Mouse (Mus musculus): ENCODE measurements around the gene Lep. TPM values are rescaled to one million over a fixed set of nuclear protein-coding genes. Genes with fewer than 3 reads are reported as not detected.

Lep gene
- total RNA-seq (2015; ENCODE audit: low replicate concordance) (not detected in 2 replicates), total RNA-seq (2017; ENCODE audit: low replicate concordance) (not detected in 2 replicates)

DNA sequence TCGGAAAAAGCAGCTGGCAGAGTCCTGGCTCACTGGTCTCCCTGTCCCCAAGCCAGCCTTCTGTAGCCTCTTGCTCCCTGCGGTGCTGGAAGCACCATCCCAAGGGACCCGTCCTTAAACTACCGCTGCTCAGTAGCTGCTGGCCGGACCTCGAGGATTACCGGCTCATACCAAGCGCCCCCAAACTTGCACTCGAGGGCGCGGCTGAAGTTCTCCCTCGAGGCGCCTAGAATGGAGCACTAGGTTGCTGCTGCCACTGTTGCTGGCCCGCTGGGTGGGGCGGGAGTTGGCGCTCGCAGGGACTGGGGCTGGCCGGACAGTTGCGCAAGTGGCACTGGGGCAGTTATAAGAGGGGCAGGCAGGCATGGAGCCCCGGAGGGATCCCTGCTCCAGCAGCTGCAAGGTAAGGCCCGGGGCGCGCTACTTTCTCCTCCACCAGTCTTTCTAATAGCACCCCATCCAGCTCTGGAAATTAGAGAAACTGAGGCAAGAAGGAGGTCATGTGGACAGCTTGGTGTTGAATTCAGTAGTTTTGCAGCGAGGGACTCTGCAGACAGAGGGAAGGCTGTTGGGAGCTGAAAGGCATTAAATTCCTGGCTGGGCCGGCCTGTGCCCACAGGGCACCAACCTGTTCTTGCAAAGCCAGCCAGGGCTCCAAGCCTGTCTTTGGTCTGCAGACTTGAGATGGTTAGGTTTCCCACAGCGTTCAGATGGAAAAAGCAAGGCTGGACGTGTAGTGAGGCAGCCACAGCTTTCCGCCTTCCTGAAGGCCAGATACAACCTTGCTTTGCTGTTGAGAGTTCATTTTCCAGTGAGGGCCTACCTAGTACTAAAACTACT is at the start of gene Lep:
TSS of gene Lep (plus strand) at position 375 of the 840 bp plus-strand sequence.
- ATAC-seq (replicated peaks; ENCODE audit: low FRiP score, poor library complexity, severe bottlenecking) = no peak

DNA sequence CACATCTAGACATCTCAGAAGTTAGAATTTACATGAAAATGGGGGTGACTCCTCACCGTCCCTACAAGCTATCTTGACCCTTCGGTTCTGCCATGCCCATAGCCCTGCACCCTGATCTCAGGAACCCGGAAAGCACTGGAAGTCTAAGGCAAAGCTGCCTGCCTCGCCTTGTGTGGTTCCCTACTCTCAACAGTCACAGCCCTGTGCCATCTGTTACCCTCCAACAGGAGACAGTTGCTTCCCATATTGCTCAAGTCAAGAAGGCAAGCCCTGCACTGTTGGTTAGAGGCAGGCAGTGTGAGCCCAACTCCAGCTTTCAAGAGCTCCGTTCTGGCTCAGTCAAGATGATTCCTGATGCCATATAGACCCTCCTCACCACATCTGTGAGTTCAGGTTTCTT is 48.4 kb upstream of the Lep start:
- no peak for ATAC-seq (replicated peaks; ENCODE audit: low FRiP score, poor library complexity, severe bottlenecking)

DNA sequence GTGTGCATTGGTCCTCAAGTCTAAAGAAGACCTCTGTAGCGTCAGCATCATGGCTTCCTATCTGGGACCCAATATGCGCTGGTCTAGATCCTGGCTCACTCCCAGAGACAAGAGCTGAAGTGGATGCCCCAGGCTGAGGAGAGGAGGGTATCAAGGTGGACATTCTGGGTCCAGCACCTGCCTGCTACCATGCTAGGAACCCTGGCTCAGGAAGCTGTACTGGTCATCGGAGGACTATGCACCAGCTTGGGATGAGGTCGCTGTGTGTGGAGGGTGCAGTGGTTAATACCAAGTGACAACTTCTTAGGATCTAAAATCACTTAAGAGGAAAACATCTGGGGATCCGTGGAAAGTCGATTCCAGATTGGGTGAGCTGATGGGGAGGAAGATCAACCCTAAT is 46.8 kb upstream of the Lep start:
- no peak for ATAC-seq (replicated peaks; ENCODE audit: low FRiP score, poor library complexity, severe bottlenecking)

DNA sequence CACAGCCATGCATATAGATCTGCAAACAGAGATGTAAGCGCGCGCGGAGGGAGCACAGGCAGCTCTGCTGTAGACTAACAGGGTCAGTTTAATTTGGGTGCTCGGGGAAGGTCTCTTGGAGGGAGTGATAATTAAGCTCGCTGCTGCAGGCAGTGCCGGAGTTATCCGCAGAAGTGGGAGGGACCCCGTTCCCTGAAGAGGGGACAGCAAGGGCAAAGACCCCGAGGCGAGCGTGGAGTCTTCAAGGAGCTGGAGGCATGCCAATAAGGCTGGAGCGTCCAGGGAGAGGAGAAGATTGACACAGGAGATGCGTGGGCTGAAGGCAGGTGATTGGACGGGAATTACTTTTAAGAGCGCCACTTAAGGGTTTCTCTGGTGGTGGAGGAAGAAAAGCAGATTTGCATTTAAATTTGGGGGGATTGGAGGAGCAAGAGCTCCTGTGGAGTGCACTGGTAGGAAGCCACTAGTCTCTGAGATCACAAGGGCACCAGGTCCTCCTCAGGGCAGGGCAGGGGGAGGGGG is 43.1 kb upstream of the Lep start:
- ATAC-seq (replicated peaks; ENCODE audit: low FRiP score, poor library complexity, severe bottlenecking) = no peak

DNA sequence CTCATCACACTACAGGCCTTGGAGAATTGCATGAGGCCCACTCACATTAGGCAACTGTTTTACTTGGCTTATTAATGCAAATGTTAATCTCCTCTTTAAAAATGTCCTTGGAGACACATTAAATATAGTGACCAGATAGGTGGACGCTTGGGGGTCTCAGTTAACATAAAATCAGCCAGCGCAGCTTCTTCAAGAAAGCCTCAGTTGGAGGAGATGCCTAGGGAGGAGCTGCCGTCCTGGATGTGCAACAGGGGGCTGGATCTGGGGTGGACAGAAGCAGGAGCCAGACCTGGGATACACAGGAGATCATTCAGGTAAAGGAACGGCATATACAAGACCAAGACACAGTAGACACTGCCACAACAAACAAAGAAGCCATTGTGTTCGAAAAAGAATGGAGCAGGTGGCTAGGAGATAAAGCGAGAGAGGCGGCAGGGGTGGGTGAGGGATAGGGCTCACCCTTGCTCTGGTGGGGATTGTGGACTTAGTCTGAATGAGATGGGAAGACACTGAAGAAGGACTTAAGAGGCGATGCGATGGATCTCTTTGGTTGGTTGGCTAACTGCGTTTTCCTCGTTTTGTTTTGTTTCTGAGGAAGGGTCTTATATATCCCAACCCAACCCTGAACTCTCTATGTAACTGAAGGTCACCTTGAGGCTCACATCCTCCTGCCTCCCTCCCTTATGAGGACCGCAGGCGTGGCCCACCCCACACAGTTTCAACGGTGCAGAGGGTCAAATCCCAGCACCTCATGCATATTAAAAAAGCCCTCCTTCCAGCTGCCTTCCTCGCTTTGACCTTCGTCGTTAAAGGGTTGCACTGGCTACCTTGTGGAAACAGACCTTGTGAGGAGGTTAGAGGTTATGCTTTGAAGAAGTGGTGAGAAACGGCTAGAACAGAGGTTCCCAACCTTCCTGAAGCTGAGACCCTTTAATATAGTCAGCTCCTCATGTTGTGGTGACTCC is 40.0 kb upstream of the Lep start:
- no peak for ATAC-seq (replicated peaks; ENCODE audit: low FRiP score, poor library complexity, severe bottlenecking)

DNA sequence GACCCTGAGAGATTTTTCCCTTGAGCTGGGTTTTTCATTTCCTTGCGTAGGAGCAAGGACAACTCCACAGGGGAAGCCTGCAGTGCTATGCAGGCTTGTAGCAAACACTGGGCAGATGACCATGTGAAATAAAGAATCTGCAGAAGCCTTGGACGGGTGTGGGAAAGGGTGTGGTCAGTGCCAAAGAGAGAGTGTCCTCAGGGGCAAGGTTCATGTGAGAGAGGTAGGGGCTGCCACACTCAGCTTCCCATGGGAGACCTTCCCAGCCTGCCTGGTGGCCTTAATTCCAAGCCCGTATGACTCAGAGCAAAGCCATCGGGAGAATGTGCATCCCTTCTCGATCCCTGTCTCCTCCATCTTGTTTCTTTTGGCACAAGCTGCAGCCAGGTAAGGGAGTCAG is 39.1 kb upstream of the Lep start:
- no peak for ATAC-seq (replicated peaks; ENCODE audit: low FRiP score, poor library complexity, severe bottlenecking)

DNA sequence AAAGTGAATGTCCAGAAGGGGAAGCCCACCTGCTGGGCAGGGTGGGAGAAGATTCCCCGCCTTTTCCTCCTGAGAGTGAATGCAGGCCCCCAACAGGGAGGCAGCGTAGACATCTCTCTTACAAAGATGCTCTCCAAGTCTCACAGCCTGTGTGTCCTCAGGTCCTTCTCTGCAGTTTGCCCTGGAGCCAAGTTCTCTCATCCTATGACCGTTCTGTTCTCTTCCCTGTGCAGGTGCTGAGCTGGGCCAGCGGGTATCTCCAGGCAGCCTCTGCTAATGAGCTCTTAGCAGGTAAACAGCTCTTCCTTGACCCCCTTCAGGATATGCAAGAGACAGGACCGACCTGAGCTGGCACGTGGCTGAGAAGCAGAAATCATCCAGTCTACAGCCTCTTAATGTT is 38.5 kb upstream of the Lep start:
- no peak for ATAC-seq (replicated peaks; ENCODE audit: low FRiP score, poor library complexity, severe bottlenecking)

DNA sequence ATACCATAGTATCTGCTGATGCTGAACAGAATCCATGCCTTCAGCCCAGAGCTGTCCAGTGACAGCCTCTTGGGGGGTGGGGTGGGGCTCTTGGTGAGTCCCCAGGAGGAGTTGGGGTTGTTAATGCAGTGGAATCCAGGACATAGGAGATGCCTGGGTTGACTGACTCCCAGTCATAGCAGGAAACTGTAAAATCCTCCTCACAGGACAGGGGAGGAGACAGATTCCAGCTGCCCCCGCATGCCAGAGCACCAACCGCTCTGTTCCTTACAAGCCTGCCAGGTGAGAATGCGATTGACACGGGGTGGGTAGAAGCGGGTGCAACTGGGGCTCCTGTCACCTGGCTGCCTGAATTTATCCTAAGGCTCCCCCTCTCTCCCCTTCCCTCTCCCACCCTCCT is 37.9 kb upstream of the Lep start:
- no peak for ATAC-seq (replicated peaks; ENCODE audit: low FRiP score, poor library complexity, severe bottlenecking)

DNA sequence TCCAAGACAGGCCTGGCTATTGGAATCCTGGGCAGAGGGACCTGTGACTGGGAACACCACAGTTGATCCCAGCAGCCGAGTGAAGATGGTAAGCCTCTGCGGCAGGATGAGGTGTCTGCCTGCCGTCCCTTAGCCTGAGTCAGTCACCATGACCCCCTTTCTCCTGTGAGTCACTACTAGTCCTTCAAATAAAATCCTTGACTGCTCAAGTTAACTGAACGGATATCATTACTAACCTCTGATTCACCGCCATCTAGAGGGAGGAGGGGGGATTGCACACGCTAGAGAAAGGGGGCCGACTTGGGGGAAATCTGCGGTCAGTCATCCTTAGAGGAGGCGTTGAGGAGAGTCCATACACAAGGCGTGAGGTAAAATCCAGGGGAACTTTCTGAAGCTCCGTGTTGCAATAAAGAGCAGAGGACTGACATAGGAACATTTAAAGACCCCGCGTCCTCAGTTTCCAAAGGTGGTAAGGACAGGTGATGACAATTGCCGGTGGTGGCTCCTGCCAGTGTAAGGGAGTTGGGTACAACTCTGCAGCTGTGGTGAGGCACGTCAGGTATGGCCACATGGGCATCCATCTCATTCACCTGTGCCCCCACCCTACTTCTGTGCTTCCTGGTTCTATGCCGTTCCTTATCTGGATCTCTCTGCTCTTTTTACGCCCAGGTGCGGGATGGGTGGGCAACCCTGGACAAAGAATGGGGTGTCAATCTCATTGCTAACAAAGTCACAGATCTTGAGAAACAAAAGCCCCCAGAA is 36.6 kb upstream of the Lep start:
- ATAC-seq (replicated peaks; ENCODE audit: low FRiP score, poor library complexity, severe bottlenecking) = no peak

DNA sequence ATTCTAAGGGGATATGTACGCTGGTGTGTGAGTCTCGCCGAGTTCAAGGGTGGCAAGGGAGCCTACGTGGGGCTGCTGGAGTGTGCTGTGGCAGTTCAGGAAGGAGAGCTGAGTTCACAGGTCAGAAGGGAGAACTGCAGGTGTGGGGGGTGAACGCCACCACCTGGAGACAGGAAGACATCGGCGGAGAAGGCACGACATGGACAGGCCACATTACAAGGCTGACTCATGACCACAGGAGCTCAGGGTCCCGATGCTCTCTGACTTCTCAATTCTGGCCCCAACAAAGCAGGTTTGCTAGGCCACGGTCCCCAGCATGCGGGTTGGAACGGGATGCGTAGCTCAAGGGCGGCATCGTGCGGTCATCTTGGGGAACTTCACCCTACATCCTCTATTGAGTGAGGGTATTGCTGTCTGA is 36.0 kb upstream of the Lep start:
- ATAC-seq (replicated peaks; ENCODE audit: low FRiP score, poor library complexity, severe bottlenecking) = peak; percentile 64

DNA sequence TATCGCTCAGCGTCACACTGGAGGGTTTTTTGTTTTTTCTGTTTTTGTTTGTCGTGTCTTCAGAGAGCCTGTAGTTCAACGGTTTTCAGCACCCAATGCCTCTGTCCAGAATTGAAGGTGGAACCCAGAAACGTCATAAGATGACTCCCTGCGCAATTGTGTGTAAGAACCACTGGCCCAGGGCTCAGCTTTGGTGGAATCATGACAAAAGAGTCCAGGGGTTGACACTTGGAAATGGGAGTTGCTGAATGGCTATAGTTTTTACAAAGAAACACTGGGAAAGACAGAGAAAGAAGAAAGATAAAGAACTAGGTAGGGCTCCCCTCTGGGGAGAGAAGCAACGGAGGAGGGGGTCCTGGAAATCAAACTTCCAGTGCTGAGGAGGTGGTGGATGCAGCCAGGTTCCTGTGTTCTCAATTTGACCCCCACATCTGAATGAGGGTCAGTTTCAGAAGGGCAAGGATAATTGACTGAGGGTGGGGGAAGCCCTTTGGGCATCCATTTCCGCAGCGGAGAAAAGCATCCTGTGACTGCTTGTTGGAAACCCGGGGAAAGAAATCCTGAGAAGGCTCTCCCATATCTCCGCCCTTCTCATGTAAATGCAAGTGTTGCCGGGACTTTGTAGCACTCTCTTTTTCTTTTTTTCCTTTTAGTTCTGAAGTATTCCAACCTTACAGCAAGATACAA is 34.1 kb upstream of the Lep start:
- ATAC-seq (replicated peaks; ENCODE audit: low FRiP score, poor library complexity, severe bottlenecking) = no peak

DNA sequence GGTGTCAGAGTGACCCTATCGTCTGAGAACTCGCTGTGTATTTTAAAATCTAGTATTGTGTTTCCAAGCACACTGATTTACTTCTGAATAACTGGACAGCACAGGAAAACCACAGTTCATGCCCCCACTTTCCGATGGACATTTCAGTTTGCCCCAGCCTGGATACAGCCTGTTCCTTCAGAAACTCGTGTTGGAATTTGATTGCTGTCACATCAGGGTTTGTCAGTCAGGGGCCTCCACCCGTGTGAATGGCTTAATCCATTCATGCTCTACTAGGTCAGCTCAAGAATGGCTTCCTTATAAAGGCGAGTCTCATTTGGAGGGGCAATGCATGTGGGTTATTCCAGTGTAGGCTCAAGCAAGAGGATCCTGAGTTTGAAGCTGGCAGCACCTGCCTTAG is 33.3 kb upstream of the Lep start:
- no peak for ATAC-seq (replicated peaks; ENCODE audit: low FRiP score, poor library complexity, severe bottlenecking)

DNA sequence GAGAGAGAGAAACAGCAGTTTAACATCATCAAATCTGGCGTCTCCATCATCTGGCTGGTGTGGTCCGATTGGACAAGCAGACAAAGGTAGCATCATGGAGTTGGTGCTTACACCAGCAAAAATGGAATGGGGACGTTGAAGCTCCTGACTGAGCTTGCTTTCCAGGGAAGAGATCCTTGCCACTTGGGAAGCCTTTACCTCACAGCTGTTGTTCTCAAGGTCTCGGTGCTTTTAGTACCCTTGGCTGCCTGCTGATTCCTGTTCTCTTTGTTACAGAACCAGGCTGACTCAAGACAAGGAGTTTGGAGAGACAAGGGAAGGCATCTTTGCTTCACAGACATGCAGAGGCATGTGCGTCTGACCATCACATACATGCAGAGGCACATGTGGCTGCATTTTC is 31.9 kb upstream of the Lep start:
- no peak for ATAC-seq (replicated peaks; ENCODE audit: low FRiP score, poor library complexity, severe bottlenecking)

DNA sequence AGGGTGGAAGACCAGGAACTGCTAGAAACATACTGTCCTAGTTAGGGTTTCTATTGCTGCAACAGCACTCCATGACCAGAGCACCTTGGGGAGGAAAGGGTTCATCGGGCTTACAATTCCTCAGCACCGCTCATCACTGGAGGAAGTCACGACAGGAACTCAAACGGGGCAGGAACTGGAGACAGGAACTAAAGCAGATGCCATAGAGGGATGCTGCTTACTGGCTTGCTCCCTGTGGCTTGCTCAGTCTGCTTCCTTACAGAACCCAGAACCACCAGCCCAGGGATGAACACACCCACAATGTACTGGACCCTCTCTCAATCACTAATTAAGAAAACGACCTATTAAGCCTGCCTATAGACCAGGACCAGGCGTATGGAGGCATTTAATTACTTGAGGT is 30.5 kb upstream of the Lep start:
- no peak for ATAC-seq (replicated peaks; ENCODE audit: low FRiP score, poor library complexity, severe bottlenecking)

DNA sequence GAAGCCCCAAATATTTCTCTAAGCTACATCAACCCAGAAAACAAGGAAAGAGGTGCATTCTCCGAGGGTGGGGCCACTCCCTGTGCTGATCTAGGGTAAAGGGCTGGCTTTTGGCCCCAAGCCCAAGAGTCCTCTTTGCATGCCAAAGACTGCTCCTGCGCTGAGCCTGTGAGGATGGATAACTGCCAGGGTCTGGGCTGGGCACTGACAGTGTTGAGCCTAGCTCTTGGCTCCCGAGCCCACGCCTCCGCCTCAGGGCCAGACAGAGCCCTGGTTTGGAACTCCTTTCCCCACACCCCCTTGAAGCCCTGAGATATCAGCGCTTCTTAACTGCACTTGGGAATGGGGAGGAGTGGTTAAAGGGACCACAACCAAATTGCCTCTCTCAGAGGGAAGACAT is 28.8 kb upstream of the Lep start:
- ATAC-seq (replicated peaks; ENCODE audit: low FRiP score, poor library complexity, severe bottlenecking) = no peak

DNA sequence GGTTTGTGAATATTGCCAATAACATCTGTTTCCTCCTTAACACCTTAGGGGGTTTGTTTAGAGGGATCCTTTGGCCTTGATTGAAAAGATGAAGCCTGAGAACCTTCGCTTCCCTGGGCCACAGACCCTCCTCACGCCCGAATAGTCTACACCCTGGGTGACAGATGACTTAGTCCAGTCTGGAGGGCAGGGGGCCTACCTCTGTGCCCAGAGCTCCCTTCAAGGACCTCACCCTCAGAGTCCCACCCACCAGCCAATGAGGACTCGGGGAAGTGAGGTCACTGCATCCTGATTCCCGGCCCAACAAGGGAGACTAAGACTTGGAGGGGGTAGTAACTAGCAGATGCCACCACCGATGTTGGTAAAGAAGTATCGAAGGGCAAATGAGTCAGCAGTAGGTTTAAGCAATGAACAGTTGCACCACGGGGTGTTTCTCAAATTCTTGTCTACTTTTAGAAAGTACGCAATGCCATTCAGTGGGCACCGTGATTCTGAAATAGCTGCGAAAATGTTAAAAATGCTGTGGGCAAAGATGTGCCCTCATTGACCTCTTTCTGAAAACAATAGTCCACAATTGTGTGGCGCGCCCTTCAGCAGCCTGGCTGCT is 28.2 kb upstream of the Lep start:
- no peak for ATAC-seq (replicated peaks; ENCODE audit: low FRiP score, poor library complexity, severe bottlenecking)

DNA sequence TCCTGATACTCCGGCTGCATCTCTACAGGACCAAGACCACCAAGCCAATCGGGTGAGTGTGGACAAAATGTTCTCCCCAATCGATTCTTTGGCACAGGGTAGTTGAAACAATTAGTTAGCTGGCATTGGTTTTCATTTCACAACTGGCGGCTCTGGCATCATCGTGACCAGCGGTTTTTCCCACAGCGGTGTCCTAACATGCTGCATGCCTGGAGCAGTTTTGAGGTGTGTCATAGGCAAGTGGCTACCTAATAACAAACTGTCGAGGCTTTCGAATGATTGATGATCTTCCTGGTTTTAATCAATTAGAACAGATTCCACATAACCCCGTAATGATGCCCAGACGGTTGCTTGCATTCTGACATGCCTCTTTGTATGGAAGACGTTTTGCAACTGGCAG is 27.6 kb upstream of the Lep start:
- ATAC-seq (replicated peaks; ENCODE audit: low FRiP score, poor library complexity, severe bottlenecking) = no peak

DNA sequence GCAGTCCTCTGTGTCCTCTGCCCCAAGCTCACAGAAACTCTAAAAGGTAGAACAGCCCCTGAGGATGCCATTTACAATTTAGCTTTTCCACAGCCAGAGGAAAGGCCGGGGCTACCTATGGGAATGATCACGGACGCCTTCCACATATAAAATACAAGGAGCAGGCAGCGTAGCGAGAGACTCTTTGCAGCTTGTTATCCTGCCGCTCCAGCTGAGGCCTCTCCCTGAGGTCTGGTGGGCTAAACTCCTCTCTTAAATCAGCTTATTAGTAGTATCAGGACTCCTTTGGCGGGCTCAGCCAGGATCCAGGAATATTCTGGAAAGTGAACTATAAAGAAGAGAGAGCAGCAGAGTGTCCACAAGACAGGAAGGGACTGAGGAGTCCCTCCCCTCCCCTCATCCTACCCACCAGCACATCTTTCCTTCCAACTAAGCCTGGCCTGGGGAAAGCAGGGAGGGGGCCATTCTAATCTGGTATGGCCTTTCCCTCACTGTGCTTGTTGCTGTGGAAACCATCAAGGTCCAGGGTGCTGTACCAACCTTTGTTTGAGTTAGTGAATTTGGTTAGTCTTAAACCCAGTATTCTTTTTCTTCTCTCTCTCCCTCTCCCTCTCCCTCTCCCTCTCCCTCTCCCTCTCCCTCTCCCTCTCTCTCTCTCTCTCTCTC is 25.9 kb upstream of the Lep start:
- no peak for ATAC-seq (replicated peaks; ENCODE audit: low FRiP score, poor library complexity, severe bottlenecking)
